Mouse (Mus musculus): ENCODE data around the gene Akap2.

GRCm38 (mm10) chr4:57855281-57855941, 138.0 kb downstream of the Akap2 start:
- TF ChIP-seq CTCF (IDR thresholded peaks at IDR 0.05; ENCODE audit: low read depth, low read length), result no peak
- TF ChIP-seq GATA1 (IDR thresholded peaks at IDR 0.05; ENCODE audit: borderline replicate concordance, low read length), result no peak
